Mouse (Mus musculus) B cell, adult 62 days (primary cell): ENCODE results near the gene Rad52. TPM values are rescaled to one million over a fixed set of nuclear protein-coding genes. Genes with fewer than 3 reads are reported as not detected.

Experiments used
- total RNA-seq: library from RNA; stranded (reverse); gene quantifications from 4 replicates; pipeline ENCODE4 v1.2.4, GENCODE M21; 2023

The Rad52 gene
- 15.8 to 20.0 TPM (median 17.3 TPM) in 4 replicates for total RNA-seq

DNA sequence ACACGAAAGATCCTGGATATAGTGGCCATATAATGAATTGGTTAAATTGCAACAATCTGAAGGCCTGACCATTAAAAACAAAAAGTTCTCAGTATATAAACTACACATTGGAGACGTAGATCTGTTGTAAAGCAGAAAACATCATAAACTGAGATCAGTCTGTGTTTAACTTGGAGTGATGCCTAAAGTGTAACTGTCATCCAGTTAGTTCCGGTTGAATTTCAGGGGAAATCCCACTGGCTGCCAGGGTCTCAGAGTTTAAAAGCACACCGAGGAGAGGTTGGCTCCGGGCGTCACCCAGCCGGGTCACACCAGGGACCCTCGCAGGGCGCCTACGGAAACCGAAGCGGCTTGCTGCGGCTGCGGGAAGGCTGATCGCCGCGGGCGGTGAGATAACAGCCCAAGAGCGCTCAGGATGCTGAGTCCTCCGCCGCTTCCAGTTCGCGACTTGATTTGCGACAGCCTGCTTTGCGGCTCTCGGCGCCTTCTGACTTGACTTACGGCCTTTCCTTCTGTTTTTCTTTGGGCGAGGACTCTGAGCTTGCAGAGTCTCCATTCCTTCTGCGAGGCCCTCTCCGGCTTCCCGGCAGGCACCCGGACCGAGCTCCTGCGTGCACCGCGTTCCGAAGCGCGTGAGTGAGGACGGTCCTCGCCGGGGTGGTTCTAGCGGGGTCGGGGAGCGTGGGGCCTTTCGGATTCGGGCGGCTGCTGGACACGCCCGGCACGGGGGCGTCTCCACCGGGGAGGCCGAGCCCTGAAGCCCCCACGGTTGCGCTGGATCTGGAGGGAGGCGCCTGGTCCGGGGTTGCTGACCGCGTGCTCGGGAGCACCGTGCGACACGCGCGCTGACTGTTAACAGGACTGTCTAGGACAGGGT is at the start of gene Rad52:
Gene Rad52, plus strand, starts transcription at position 495 of the 877 bp plus-strand sequence.

Other genes with a start within 250 kb of the Rad52 start
- 12.2 to 13.8 TPM (median 13.0 TPM) in 4 replicates for gene Erc1, start 54.5 kb upstream of the Rad52 start, total RNA-seq
- gene Wnk1, start 136.0 kb downstream of the Rad52 start, total RNA-seq, result 319 to 346 TPM (median 328 TPM) in 4 replicates
- gene Ninj2, start 190.7 kb downstream of the Rad52 start, total RNA-seq, result not detected in 4 replicates